Mouse (Mus musculus) midbrain, embryonic 14.5 days (tissue): ENCODE results near the gene Igsf23. TPM values are rescaled to one million over a fixed set of nuclear protein-coding genes. Genes with fewer than 3 reads are reported as not detected.
A peak's percentile ranks its signal among the peaks of the same experiment; 100 is the strongest.

Experiments
- ATAC-seq: fragments of 200-750 bp; cut with Nextera tagmentation; 2 replicates; pipeline ENCODE4 v1.8.0; 2017; ENCODE audit warnings: moderate number of reproducible peaks, moderate library complexity; ENCODE audit not compliant: low FRiP score, low TSS enrichment
- DNase-seq: peaks from one replicate; pipeline ENCODE4 v3.0.0-alpha.2; 2015
- H3K27ac ChIP-seq: fragments of 300-500 bp; sonication (generic); replicated peaks from 2 replicates; pipeline ENCODE4 v1.5.1; 2014; ENCODE audit warnings: mild to moderate bottlenecking, low read depth, low read length, moderate library complexity
- H3K27me3 ChIP-seq: fragments of 300-500 bp; sonication (generic); 2 replicates; pipeline ENCODE4 v1.6.1; 2014; ENCODE audit warnings: low read length, control low read depth, mixed read lengths; ENCODE audit not compliant: control insufficient read depth, insufficient read depth
- H3K36me3 ChIP-seq: fragments of 300-500 bp; sonication (generic); 2 replicates; pipeline ENCODE4 v1.6.1; 2014; ENCODE audit warnings: low read length, control low read depth; ENCODE audit not compliant: control insufficient read depth, insufficient read depth
- H3K4me1 ChIP-seq: fragments of 300-500 bp; sonication (generic); 2 replicates; pipeline ENCODE4 v1.6.1; 2014; ENCODE audit warnings: mild to moderate bottlenecking, antibody characterized with exemption, low read length, control low read depth; ENCODE audit not compliant: control insufficient read depth, insufficient read depth
- H3K4me2 ChIP-seq: fragments of 300-500 bp; sonication (generic); 2 replicates; pipeline ENCODE4 v1.6.1; 2014; ENCODE audit warnings: mild to moderate bottlenecking, low read length, moderate library complexity
- H3K4me3 ChIP-seq: fragments of 300-500 bp; sonication (generic); replicated peaks from 2 replicates; pipeline ENCODE4 v1.5.1; 2014; ENCODE audit warnings: low read depth, low read length
- H3K9ac ChIP-seq: fragments of 300-500 bp; sonication (generic); replicated peaks from 2 replicates; pipeline ENCODE4 v1.6.1; 2014; ENCODE audit warnings: mild to moderate bottlenecking, low read length, moderate library complexity
- H3K9me3 ChIP-seq: fragments of 300-500 bp; sonication (generic); 2 replicates; pipeline ENCODE4 v1.6.1; 2016; ENCODE audit warnings: low read length, control low read depth, mixed read lengths; ENCODE audit not compliant: control insufficient read depth
- WGBS: fragments of 180-500 bp; shearing (Covaris S2); extraction: QIAGEN DNeasy Blood & Tissue Kit; methylation state at CpG from one replicate; pipeline ENCODE4 v1.1.7; 2014; 5-methylcytosine and 5-hydroxymethylcytosine counted together
- polyA plus RNA-seq: library from polyadenylated mRNA; unstranded; fragments of >200 nt; fragmentation: Nextera tagmentation; extraction: Ambion mirVana; gene quantifications from 2 replicates; pipeline ENCODE4 v1.2.1, GENCODE M21; 2014

Gene Igsf23
- polyA plus RNA-seq, 1 experiment from 2014 or later, result not detected

GRCm38 (mm10) chr7:19956341-19956781 is 5.8 kb upstream of the Igsf23 start:
- WGBS, result 3% methylated on average over 7 of the region's 7 CpGs
- ATAC-seq (no peak), DNase-seq (peak; percentile 92)
- no peak overlapping the region for H3K27ac ChIP-seq
- no peak overlapping the region for H3K4me2 ChIP-seq
- H3K9ac ChIP-seq, result no peak overlapping the region
- H3K9me3 ChIP-seq, result no peaks in the 10 kb centered on the region
- no peak overlapping the region for H3K4me3 ChIP-seq
- no peaks in the 10 kb centered on the region for H3K4me1 ChIP-seq
- no peaks in the 10 kb centered on the region for H3K36me3 ChIP-seq
- no peaks in the 10 kb centered on the region for H3K27me3 ChIP-seq

- ATAC-seq (no peak), DNase-seq (no peak)
- H3K9me3 ChIP-seq, result no peaks in the 10 kb centered on the region
- no peaks in the 10 kb centered on the region for H3K4me1 ChIP-seq
- H3K36me3 ChIP-seq, result no peaks in the 10 kb centered on the region
- no peak overlapping the region for H3K4me2 ChIP-seq
- H3K27me3 ChIP-seq, result no peaks in the 10 kb centered on the region
- no peak overlapping the region for H3K9ac ChIP-seq
- H3K27ac ChIP-seq, result no peak overlapping the region
- no peak overlapping the region for H3K4me3 ChIP-seq
- WGBS, result 75% methylated on average over 4 of the region's 4 CpGs
Measured at GRCm38 (mm10) chr7:19955861-19956260, 5.3 kb upstream of the Igsf23 start.

- no peaks in the 10 kb centered on the region for H3K9me3 ChIP-seq
- DNase-seq (no peak), ATAC-seq (no peak)
- H3K4me1 ChIP-seq, result no peaks in the 10 kb centered on the region
- no peaks in the 10 kb centered on the region for H3K36me3 ChIP-seq
- no peak overlapping the region for H3K4me3 ChIP-seq
- 41% methylated on average over 9 of the region's 9 CpGs for WGBS
- H3K27ac ChIP-seq, result no peak overlapping the region
- H3K27me3 ChIP-seq, result no peaks in the 10 kb centered on the region
- H3K9ac ChIP-seq, result no peak overlapping the region
- H3K4me2 ChIP-seq, result no peak overlapping the region
Measured at GRCm38 (mm10) chr7:19953054-19953453, 2.5 kb upstream of the Igsf23 start.

- no peaks in the 10 kb centered on the region for H3K4me1 ChIP-seq
- H3K36me3 ChIP-seq, result no peaks in the 10 kb centered on the region
- no peak overlapping the region for H3K4me3 ChIP-seq
- no peaks in the 10 kb centered on the region for H3K9me3 ChIP-seq
- DNase-seq, result no peak
- ATAC-seq, result no peak
- 24% methylated on average over 10 of the region's 10 CpGs for WGBS
- no peaks in the 10 kb centered on the region for H3K27me3 ChIP-seq
- no peak overlapping the region for H3K27ac ChIP-seq
- H3K4me2 ChIP-seq, result no peak overlapping the region
- H3K9ac ChIP-seq, result no peak overlapping the region
Measured at GRCm38 (mm10) chr7:19952320-19952986, 1.9 kb upstream of the Igsf23 start.

GRCm38 (mm10) chr7:19949996-19950395 is 560 bp downstream of the Igsf23 start:
- H3K9me3 ChIP-seq, result no peaks in the 10 kb centered on the region
- H3K27me3 ChIP-seq, result no peaks in the 10 kb centered on the region
- no peaks in the 10 kb centered on the region for H3K4me1 ChIP-seq
- no peak overlapping the region for H3K4me3 ChIP-seq
- WGBS, result 62% methylated on average over 10 of the region's 10 CpGs
- no peaks in the 10 kb centered on the region for H3K36me3 ChIP-seq
- no peak overlapping the region for H3K4me2 ChIP-seq
- no peak overlapping the region for H3K27ac ChIP-seq
- H3K9ac ChIP-seq, result no peak overlapping the region
- ATAC-seq, result no peak
- no peak for DNase-seq

- ATAC-seq, result no peak
- no peaks in the 10 kb centered on the region for H3K27me3 ChIP-seq
- no peaks in the 10 kb centered on the region for H3K4me1 ChIP-seq
- H3K36me3 ChIP-seq, result no peaks in the 10 kb centered on the region
- no peaks in the 10 kb centered on the region for H3K9me3 ChIP-seq
- H3K4me2 ChIP-seq, result no peak overlapping the region
- no peak overlapping the region for H3K9ac ChIP-seq
- no peak for DNase-seq
- H3K27ac ChIP-seq, result no peak overlapping the region
- 80% methylated on average over 12 of the region's 12 CpGs for WGBS
- H3K4me3 ChIP-seq, result no peak overlapping the region
Measured at GRCm38 (mm10) chr7:19948956-19949355, 1.6 kb downstream of the Igsf23 start.

DNA sequence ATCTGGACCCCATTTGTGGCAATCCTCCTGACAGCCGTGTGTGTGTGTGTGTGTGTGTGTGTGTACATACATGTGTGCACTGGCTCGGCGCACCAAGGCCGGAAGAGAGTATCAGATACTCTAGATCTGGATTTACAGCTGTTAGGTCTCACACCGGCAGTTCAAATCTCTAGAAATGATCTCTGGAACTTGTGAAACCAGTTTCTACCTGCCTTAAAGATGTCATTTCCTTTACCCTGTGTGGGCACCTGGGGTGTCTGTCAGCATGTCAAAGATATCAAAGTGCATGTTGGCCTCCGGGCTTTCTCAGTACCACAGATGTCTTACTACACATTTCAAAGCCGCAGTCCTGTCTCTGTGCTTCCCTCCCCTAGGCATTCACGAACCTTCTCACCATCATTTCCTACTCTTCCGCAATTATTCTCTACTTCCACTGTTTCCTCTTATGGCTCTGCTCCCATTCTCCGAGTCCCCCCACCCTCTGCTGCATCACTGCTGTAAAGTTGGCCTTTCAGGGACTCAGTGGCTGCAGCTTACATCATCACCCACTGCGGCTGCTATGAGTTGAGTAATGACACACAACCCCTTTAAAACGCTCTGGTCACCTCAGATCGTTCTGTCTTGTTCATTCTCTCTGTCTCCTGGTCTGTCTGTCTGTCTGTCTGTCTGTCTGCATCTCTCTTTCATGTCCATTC is 4.6 kb downstream of the Igsf23 start:
- H3K4me1 ChIP-seq, result no peaks in the 10 kb centered on the region
- no peak overlapping the region for H3K9ac ChIP-seq
- 91% methylated on average over 13 of the region's 13 CpGs for WGBS
- no peaks in the 10 kb centered on the region for H3K9me3 ChIP-seq
- H3K27me3 ChIP-seq, result no peaks in the 10 kb centered on the region
- H3K36me3 ChIP-seq, result no peaks in the 10 kb centered on the region
- DNase-seq, result no peak
- H3K4me3 ChIP-seq, result no peak overlapping the region
- no peak for ATAC-seq
- no peak overlapping the region for H3K4me2 ChIP-seq
- no peak overlapping the region for H3K27ac ChIP-seq

DNA sequence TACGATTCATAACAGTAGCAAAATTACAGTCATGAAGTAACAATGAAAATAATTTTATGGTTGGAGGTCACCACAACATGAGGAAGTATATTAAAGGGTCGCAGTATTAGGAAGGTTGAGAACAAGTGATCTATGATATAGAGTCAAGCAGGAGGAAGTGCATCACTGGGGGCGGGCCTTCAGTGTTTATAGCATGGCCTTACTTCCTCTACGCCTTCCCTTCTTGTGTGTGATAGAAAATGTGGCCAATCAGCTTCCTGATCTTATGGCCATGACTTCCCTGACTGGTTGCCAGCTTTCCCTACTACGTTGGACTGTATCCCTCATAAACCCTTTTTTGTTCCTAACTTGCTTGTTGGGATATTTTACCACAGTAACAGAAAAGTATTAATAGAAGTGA is 5.4 kb downstream of the Igsf23 start:
- ATAC-seq, result no peak
- no peaks in the 10 kb centered on the region for H3K4me1 ChIP-seq
- no peak for DNase-seq
- WGBS, result 93% methylated on average over 5 of the region's 5 CpGs
- no peak overlapping the region for H3K4me3 ChIP-seq
- no peaks in the 10 kb centered on the region for H3K36me3 ChIP-seq
- H3K4me2 ChIP-seq, result no peak overlapping the region
- no peak overlapping the region for H3K27ac ChIP-seq
- no peaks in the 10 kb centered on the region for H3K9me3 ChIP-seq
- H3K9ac ChIP-seq, result no peak overlapping the region
- H3K27me3 ChIP-seq, result no peaks in the 10 kb centered on the region

DNA sequence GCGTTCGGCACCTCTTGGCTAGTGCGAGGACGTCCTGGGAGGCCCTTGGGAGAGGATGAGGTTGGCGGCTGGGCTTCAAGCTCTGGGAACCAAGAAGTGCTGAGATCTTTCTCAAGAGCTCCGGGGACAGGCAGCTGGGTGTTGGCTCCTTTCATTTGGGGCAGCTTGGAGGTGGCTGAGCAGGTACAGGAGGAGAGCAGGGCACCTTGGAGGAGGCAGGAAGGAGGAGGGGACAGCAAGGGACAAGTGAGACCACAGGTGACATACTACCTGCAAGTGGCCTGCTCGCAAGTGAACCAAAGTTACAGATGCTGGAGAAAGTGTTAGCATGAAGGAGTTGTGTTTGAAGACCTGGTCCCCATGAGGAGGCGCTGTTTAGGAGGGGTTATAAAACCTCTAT is 5.8 kb downstream of the Igsf23 start:
- Histone ChIP-seq H3K9me3 (no peaks in the 10 kb centered on the region), H3K4me2 (no peak overlapping the region), H3K9ac (no peak overlapping the region), H3K27me3 (no peaks in the 10 kb centered on the region), H3K4me3 (no peak overlapping the region), H3K4me1 (no peaks in the 10 kb centered on the region), H3K36me3 (no peaks in the 10 kb centered on the region), H3K27ac (no peak overlapping the region)
- ATAC-seq, result no peak
- no peak for DNase-seq
- WGBS, result 92% methylated on average over 8 of the region's 8 CpGs
